Mouse (Mus musculus) heart, postnatal 4 days (tissue): Measurements from ENCODE around the gene Phlda1. TPM values are rescaled to one million over a fixed set of nuclear protein-coding genes. Genes with fewer than 3 reads are reported as not detected.

Source experiments
- DNase-seq: peaks from one replicate; pipeline ENCODE4 v3.0.0; 2021
- total RNA-seq, 2 experiments: library from RNA; stranded (reverse); gene quantifications; 2 replicates each; pipeline ENCODE4 v1.2.3; 2021

Phlda1 gene
- total RNA-seq, 2 experiments from 2014 or later = 33.7 to 35.1 TPM

DNA sequence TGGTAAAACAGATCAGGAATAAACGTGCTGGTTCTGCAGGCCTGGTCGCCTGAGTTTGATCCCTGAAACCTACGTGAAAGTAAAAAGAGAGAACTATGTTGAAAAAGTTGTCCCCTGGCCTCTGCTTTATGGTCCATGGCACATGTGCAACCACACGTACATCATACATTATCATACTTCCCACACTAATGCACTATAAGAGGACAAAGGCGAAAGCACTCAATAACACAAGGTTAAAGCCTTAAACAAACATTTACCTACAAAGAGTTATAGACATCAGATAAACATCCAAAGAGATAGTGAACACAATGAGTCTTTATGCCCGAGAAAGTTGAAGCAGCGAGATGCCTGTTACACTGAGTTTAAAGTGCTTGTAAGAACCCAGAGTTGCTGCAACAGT is 24.3 kb downstream of the Phlda1 start:
- no peak for DNase-seq

DNA sequence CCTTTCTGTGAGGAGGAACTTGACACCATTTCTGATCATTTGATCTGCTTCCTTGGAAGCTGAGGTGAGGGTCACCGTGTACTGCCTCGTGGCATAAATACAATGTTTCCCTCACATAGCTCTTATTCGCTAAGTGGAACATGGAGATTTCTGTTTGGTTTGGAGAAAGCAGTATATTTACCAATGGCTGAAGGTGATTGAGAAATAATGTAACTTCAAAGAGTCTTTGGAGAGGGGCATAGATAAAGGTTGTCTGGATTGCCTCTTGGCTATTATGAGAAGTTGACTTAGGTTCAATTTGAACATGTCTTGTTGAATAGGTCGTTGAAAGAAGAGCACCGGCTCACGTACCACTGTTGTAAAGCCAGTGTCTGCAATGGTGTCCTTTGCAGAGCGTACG is 28.6 kb downstream of the Phlda1 start:
- no peak for DNase-seq

GRCm38 (mm10) chr10:111537410-111537809 is 31.3 kb downstream of the Phlda1 start:
- DNase-seq = no peak

DNA sequence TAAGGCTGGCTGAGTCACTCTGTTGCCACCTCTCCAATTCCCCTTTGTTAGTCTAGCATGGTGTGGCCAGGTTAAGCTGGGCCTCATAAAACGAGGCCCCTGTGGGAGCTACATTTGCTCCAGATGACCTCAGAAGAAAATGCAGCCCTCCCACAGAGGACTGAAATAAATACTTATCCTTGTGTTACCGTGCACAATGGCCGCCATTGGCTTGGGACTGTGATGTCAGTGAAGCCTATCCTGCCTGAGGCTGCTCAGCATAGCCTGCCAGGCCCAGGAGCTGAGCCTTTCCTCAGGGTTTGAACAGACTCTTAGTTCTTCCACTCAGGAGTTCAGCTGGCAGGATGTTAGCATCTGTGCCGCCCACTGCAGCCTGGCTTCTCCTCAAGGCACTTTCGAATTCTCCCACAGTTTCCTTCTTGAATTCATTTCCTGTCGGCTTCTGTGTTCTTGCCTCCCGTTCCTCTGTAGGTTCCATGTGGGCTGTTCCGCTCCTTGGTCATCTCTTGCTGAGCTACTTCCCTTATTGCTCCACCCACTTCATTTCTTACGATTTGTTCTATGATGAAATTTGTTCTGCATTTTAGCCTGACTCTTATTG is 33.7 kb downstream of the Phlda1 start:
- peak; percentile 36 for DNase-seq

DNA sequence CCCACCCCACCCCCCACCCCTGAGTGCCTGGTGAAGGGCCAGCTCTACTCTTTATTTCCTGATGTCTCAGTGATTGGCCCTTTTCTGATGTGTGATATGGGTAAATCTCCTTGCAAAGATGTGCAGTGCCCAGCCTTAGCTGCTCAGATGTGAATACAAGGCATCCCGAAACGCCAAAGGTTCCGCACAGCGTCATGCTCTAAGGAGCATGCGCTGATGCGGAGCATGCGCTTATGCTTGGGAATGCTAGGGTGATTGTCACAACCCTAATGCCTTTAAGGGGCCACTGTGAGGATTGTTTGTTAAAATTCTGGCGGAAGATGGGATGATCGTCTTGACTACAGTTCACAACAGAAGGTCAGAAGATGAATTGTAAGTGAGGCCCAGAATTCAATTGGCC is 34.6 kb downstream of the Phlda1 start:
- no peak for DNase-seq

- DNase-seq = no peak
These were observed 37.0 kb downstream of the Phlda1 start for GRCm38 (mm10) chr10:111543106-111543505.

DNA sequence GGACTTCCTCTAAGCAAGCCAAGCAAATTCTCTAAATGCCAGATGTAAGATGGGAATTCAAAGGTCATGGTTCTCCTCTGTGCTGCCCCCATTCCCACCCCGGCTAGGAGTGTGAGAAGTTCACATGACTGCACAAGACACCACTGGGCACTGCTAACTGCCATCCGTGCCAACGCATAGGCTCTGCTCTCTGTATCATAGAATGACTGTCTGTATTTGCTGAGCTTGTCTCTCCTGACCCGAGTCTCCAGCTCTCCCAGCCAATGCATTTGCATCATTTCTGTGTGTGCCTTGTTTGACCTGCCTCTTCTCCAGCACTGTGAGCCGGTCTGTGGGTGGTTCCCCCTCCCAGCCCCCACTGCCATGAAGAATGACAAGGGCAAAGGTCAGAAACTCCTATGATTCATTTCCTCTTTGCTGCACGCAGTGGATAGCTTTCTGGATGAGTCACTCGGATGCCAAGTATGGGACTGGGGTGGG is 37.7 kb downstream of the Phlda1 start:
- peak; percentile 59 for DNase-seq

- no peak for DNase-seq
These were observed 38.2 kb downstream of the Phlda1 start for GRCm38 (mm10) chr10:111544311-111544710.

- no peak for DNase-seq
These were observed 39.6 kb downstream of the Phlda1 start for GRCm38 (mm10) chr10:111545648-111546047.

DNA sequence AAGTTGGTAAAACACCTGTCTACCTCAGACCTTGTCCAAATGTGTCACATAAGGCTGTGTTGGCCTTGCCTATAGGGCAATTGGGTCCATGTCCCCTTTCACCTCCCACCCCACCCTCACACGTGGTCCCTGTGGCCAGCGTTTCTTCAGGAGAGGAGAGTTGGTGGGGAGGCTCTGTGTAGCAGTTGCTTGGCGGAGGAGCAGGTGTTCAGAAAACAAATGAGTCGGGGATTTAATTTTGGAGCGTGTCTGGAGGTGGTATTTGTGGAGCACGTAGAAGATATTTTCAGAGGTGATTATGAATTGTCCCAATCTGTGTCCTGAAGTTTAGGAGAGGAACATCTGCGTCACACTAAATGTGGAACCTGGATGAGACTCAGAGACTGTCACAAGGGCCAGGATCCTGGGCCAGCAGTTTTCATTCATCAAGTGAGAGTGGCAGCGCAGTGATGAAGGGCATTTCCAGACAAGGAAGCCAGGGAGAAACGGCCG is 41.8 kb downstream of the Phlda1 start:
- DNase-seq = peak; percentile 61

DNA sequence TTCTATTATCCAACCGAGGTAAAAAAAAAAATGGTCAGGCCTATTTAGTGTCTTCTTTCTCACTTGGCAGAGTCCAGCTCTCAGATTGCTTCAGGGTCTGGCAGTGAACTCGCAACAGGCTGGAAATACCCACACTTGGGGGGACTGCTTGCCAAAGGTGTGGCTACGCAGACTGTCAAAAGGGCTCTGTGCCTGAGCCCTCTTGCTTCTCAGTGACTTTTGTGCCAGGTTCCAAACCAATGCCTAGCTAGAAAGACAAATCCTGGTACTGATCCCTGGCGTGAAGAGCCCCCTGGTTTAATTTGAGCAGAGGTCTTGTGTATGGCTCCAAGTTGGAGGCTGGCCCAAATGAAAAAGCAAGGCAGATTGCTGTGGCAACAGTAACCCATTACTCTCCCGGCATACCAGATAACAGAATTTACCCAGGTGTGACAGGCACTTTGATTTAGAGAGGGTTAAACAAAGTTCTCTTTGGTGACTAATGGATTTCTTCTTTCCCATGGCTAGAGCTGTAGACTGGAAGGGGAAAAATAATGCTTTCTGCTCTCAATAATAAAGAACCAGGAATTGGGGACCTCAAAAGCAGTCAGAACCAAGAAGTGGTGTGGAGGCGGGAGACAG is 44.1 kb downstream of the Phlda1 start:
- DNase-seq = no peak

GRCm38 (mm10) chr10:111553695-111554094 is 47.6 kb downstream of the Phlda1 start:
- no peak for DNase-seq

GRCm38 (mm10) chr10:111554651-111555050 is 48.6 kb downstream of the Phlda1 start:
- no peak for DNase-seq

DNA sequence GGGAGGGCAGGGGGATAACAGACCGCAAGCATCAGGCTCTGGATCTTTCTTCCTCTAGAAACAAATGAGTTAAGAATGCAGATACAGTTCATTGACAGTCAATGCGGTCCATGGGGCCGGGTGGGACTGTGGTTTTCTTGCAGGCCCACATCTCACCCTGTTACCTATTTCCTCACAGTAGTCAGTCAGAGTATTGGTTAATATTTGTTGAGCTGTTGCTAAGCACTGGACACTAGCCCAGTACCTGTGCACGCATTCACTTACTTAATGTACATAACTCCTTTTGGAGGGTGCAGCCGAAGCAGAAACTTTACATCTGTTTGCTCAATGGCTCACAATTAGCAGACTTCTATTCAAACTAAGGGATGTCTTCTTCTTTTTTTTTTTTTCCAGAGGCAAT is 52.1 kb downstream of the Phlda1 start:
- DNase-seq = no peak

Other genes starting within 250 kb of the Phlda1 start
- 1 to 10 TPM; 2.8 to 2.9 TPM for gene Bbs10, start 207.6 kb upstream of the Phlda1 start, total RNA-seq
- gene Nap1l1, start 33.1 kb upstream of the Phlda1 start, total RNA-seq = 100 to 1,000 TPM; 119 to 120 TPM